Mouse (Mus musculus) heart, postnatal 10 days (tissue): ENCODE results near the gene Cryab. TPM values are rescaled to one million over a fixed set of nuclear protein-coding genes. Genes with fewer than 3 reads are reported as not detected.
A peak's percentile ranks its signal among the peaks of the same experiment; 100 is the strongest.

Source experiments
- DNase-seq, 2 experiments: peaks; one replicate each; pipeline ENCODE4 v3.0.0; 2021
- intact Hi-C: fragments of 180-260 bp; cut with DNase I; formaldehyde crosslinking; loops from one replicate; pipeline ENCODE4 v1.15.1; 2025
- total RNA-seq, 2 experiments: library from RNA; stranded (reverse); gene quantifications; 2 replicates each; pipeline ENCODE4 v1.2.3; 2021

Gene Cryab
- total RNA-seq, 2 experiments from 2014 or later, result 1,315 to 1,426 TPM

DNA sequence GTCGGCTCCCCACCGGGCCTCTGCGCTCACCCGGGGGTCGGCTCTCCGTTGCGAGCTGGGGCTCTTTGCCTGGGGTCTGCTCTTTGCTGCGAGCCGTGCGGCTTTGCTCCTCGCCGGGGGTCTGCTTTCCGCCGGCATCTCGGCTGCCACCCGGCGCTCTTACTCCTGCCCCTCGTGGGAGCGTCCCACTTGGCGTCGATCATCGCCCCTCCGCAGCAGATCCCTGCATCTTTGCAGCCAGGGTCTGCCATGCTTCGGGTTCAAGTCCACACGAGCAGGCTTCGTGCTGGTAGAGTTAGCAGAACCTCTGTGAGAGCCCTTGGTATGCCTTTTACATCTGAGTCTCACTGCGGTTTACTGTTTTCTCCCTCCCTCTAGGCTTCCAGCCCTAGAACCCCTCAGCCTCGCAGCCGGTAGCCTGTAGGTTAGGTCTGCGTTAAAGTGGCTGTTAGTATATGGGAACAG is 24.6 kb downstream of the Cryab start:
- DNase-seq, result peak in 1 of 2 experiments; percentile 20
- intact Hi-C loops, result no loop called here

DNA sequence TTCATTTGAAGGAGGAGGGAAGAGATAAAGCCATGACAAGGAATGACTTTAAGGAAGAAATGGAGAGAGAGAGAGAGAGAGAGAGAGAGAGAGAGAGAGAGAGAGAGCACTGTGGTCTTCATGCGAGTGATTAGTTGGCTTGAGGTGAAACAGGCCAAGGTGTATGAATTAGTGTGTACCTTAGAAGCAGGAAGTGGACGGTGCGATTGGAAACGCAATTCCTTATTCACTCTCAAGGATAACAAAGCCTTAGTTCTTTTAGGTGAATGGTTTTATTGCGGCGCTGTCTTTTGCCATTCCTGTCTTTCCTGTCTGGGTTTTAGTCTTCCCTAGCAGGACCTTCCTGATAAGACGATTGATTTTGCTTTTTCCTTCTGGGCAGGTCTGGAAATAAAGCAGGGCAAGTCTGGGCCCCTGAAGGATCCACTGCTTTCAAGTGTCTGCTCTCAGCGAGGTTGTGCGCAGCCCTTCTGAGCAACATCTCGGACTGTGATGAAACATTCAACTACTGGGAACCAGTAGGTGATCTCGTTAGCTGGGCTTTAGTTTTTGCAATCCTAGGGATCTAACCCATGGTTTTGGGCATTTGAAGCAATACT is 25.1 kb downstream of the Cryab start:
- DNase-seq, result no peak
- intact Hi-C loops, result no loop called here

DNA sequence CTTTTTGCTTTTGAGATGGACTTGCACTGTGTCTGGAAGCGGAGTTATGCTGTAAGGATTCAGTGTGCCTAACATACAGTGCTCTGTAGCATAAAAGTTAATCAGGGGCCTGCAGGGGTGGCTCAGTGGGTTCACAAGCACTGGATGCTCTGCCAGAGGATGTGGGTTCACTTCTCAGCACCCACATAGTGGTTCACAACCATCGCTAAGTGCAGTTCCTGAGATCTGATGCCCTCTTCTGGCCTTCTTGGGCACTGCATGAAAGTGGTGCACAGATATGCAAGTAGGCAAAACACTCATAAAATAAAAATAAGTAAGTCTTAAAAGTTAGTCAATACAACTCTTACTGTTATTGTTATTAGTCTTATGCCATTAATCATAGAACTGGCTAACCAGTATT is 31.0 kb downstream of the Cryab start:
- intact Hi-C loops, result no loop called here
- peak in 1 of 2 experiments; percentile 40 for DNase-seq

DNA sequence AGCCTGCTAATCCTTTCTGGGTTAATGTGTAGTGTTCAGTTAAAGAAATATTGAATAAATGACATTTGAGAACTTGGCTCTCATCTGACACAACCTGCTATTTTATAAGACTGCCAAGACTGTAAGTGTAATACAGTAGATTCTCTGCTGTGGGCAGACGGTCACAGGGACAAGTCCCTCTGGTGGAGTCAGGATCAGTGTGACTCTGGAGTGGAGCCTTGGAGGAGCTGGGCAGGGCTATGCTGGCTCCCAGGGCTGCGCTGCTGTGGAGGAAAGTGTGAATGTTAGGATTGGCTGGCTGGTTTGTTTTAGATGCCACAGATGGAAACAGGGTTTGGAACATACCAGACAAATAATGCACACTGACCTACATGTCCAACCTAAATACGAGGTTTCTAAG is 44.1 kb downstream of the Cryab start:
- intact Hi-C loops, result no loop called here
- DNase-seq, result no peak

DNA sequence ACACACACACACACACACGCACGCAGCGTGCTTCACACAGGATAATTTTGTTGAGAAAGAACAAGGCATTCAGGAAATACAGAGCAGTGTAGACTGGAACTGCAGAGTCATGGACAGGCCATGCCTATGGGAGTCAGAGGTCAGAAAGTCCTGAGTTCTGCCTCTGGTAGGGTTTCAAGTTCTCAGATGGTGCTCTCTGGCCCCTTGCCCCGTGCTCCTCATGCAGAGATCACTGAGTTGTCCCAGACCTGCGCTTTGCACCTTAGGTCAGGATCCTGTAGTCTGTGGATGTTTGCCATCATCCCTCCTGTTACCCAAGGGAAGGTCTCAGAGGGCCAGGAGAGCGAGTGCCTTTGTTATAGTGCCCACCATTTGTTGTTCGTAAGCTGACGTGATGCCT is 45.7 kb downstream of the Cryab start:
- no peak for DNase-seq
- intact Hi-C loops, result no loop called here

DNA sequence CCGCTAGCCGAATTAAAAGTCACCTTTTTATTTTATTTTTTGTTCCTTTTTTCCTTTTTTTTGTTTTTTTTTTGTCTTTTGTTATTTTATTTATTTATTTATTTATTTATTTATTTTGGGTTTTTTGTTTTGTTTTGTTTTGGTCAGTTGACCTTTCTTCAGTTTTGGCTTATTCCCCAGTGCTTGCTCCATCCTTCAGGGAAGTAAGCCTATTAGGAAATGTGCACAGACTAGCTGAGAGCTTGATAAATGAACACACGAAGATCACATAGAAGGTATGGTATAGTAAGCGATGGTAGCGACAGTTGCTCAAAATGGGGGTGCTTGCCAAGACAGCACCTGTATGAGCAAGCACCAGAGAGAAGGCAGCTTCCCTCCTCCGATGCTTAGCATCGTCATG is 46.5 kb downstream of the Cryab start:
- intact Hi-C loops, result no loop called here
- DNase-seq, result no peak

DNA sequence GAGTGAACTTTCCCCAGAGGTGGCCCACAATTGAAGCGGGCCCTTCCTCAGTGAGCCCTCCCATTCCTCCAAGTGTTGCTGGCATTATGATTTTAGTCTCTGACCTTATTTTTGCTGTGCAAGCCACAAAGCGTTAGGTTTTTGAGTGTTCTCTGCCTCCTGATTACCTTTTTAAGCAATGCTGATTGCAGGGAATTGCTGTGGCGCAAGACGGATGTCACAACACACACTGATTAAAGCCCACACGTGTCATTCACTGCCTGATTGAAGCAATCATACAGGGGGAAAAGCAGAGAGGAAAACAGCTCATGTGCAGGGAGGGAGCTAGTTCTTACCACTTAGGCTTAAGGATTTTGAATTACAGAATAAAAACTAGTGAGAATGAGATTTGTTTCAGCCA is 47.2 kb downstream of the Cryab start:
- intact Hi-C loops, result no loop called here

DNA sequence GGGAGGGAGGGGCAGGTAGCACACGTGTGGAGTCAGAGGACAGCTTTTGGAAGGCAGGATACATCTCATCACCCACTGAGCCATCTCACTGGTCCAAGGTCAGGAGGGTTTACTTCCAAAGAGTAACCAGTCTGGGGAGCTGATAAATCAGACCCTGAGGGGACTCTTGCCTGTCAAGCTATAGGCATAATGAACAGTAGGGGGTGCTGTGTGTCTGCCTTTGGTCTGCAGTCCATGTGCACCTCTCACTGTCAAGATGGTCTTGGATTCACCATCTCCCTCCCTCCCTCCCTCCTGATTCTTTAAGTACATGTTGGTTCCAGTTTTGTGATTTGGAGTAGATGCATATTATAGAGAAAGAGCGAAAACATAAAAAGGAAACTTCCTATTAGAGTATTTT is 49.9 kb downstream of the Cryab start:
- intact Hi-C loops, result loop anchor here (1.0 to 2.0 kb wide), 2 partner anchors 208 to 352 kb away; partner anchors contain the start of gene Sik2
- DNase-seq, result peak; percentile 46 to 71

More for the DNA sequence above, 47.2 kb downstream of the Cryab start:
- no peak for DNase-seq

DNA sequence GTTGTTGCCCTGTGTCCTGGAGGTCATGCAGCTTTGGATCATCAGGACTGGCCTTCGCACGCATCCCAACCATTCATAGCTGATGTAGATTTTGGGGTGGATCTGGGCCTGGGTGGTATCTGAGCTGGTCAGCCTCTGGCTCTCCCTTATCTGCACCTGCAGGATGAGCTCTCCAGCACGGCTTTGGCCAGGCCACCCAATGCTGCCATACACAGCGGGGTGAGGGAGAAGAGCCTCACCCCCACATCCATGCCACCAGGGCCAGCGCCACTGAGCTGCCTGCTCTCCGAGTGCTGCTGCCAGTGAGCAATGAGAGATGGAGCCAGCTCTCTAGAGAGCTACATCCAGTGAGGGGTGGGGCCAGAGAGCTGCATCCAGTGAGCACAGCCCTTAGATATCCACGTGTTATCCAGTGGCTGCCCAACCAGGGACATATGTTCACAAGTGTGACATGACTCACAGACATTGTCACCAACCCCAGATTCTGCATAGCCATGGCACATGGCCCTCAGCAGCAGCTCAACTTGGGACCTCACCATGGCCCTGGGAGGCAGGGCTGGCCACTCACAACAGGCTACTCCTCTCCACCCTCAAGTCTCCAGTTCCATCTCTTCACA is 52.0 kb downstream of the Cryab start:
- no peak for DNase-seq
- intact Hi-C loops, result no loop called here

Other genes with a start within 250 kb of the Cryab start
- 10 to 100 TPM; 31.7 to 36.8 TPM for gene Pts, start 222.6 kb upstream of the Cryab start, total RNA-seq
- gene Il18, start 196.5 kb upstream of the Cryab start, total RNA-seq, result 1 to 10 TPM; 1.3 to 2.5 TPM
- under 1 TPM; 0.19 to 0.20 TPM for gene Bco2, start 196.1 kb upstream of the Cryab start, total RNA-seq
- not detected for gene Tex12, start 190.0 kb upstream of the Cryab start, total RNA-seq
- 100 to 1,000 TPM; 780 to 786 TPM for gene Sdhd, start 147.5 kb upstream of the Cryab start, total RNA-seq
- gene Timm8b, start 147.4 kb upstream of the Cryab start, total RNA-seq, result 100 to 1,000 TPM; 215 to 218 TPM
- gene Pih1d2, start 134.0 kb upstream of the Cryab start, total RNA-seq, result under 1 TPM; 0.26 to 0.92 TPM
- 10 to 100 TPM; 22.6 to 23.3 TPM for gene Nkapd1, start 133.9 kb upstream of the Cryab start, total RNA-seq
- gene Dlat, start 91.5 kb upstream of the Cryab start, total RNA-seq, result 100 to 1,000 TPM; 336 to 364 TPM
- gene Dixdc1, start 11.8 kb upstream of the Cryab start, total RNA-seq, result 1 to 10 TPM; 7.4 to 7.7 TPM
- gene 2310030G06Rik, start 4.8 kb upstream of the Cryab start, total RNA-seq, result 1 to 10 TPM; 3.6 to 5.6 TPM
- gene Hspb2, start 1.0 kb downstream of the Cryab start, total RNA-seq, result 100 to 1,000 TPM; 119 to 133 TPM
- 1 to 10 TPM; 6.6 to 6.9 TPM for gene Fdxacb1, start 16.9 kb downstream of the Cryab start, total RNA-seq
- gene Alg9, start 23.7 kb downstream of the Cryab start, total RNA-seq, result 10 to 100 TPM; 10.5 to 16.1 TPM
- gene 1110032A03Rik, start 24.2 kb downstream of the Cryab start, total RNA-seq, result 10 to 100 TPM; 12.5 to 13.9 TPM
- gene Ppp2r1b, start 94.0 kb downstream of the Cryab start, total RNA-seq, result 10 to 100 TPM; 14.7 to 16.4 TPM